Mouse (Mus musculus) activated CD4-positive, CD25-positive, alpha-beta regulatory T cell (primary cell): ENCODE data around the gene Gga1. TPM values are rescaled to one million over a fixed set of nuclear protein-coding genes. Genes with fewer than 3 reads are reported as not detected.

Experiments used
- polyA plus RNA-seq, 2 experiments: library from polyadenylated mRNA; unstranded; fragments of 100-300 nt; shearing (Covaris generic); gene quantifications; one replicate each; pipeline ENCODE4 v1.2.1; 2017

Gga1 gene
- 10 to 100 TPM; 43.5 to 61.3 TPM for polyA plus RNA-seq

DNA sequence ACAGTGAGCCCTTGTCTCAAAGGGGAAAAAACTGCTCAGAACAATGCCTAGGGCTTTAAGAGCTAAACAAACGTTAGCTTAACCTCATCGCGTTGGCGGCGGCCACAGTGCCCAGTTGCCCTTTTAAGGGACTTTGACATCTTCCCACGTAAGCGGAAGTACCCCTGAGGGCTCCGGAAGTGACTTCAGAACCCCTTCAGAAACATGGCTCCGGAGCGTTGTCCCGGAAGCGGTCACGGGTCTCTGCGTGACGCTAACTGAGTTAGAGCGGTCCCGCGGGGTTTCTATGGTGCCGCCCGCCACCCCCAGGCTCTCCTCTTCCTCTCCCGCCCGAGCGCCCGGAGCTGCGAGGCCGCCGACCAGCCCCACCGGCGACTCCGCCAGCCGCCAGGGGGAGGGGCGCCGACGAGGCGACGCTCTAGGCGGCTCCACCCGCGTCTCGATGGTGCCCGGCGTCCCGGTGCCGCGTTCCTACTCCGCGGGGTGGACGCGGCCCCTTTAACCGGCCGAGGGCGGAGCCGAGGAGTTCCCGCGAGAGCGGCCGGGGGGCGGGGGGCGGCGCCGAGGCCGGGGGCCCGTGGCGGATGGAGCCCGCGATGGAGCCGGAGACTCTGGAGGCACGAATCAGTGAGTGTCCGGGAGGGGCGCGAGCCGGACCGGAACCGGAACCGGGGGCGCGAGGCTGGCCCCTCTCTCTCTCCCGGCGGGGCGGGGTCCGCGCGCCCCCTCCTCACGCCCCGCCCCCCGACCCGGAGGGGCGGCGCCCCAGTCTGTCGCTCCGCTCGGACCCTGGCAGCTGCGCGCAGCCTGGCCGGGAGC lies at the start of gene Gga1:
TSS of gene Gga1 (plus strand) at position 200 of the 819 bp plus-strand sequence.

DNA sequence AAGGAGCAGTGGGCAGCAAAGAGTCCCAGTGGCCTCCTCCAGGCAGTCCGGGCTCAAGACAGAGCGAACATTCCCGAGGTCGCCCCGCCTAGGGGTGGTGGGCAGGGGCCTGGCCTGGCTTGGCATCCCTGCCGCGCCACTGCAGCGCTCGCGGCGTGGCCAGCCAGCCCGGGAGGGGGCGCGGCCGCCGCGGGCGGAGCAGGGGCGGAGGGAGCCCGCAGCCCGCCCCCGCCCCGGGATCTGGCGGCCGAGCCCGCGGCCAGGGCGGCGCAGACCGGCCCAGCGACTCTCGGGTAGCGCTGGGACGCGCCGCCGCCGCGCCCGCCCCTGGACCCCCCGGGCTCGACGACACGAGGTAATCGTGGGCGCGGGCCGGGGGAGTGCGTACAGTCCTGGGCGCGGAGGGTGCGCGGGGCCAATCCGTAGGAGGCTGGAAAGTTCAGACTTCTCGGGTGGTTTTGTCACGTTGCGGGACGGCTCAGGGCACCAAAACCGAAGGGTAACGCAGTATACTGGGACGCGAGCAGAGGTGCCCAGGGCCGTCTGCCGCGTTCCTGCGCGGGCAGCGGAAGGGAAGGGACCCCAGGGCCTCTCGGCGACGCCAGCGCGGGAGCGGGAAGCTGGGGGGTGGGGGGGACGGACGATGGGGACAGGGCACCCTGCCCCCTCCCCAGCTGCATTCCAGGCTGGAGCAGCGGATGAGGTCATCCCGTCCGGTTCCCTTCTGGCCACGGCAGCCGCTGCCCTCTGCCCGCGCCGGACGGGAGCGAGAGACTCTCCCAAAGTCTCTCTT lies 34.4 kb upstream of the Gga1 start, which contains the start of gene Cdc42ep1:
TSS of gene Cdc42ep1 (plus strand) at position 254 of the 793 bp plus-strand sequence.

DNA sequence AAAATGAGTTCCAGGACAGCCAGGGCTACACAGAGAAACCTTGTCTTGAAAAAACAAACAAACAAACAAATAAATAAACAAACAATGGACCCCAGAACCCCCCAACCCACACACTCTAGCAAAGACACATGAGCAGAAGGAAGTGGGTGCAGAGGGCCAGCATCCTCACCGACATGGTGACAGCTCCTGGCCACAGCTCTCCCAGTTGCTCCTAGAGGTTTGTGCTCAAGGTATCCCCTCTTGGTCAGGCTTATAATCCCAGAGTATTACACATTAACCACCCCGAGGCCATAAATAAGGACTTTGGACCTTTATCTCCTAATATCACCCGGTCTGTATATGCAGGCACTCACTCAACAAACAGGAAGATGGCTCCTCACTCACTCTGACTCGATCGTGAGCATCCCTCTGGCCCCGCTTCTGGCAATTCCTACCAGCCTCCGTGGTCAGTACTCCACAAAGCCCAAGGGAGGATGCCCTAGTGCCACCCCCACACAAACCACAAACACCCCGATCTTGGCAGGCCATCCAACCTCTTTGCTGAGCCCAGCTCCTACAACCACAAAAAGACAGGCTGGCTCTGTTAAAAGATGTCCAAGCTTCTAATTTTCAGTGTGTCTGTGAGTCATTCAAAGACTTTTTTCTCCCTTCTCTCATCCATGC lies 21.6 kb upstream of the Gga1 start, which contains the start of gene Lgals2:
TSS of gene Lgals2 (minus strand) at position 227 of the 663 bp plus-strand sequence.

DNA sequence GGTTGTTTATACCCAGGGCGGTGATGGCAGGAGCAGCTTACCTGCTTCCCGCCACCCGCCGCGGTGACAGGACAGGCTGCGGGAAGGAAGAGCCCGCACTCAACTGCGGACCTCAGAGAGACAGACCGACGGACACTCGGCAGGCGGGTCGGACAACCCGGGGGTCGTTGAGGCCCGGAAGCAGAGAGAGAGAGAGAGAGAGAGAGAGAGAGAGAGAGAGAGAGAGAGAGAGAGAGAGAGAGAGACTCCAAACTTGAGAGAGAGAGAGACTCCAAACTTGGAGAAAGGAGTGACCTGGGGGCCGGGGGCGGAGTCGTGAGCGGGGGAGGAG lies 22.4 kb downstream of the Gga1 start, which contains the start of gene Gm49510:
TSS of gene Gm49510 (plus strand) at position 259 of the 331 bp plus-strand sequence.

DNA sequence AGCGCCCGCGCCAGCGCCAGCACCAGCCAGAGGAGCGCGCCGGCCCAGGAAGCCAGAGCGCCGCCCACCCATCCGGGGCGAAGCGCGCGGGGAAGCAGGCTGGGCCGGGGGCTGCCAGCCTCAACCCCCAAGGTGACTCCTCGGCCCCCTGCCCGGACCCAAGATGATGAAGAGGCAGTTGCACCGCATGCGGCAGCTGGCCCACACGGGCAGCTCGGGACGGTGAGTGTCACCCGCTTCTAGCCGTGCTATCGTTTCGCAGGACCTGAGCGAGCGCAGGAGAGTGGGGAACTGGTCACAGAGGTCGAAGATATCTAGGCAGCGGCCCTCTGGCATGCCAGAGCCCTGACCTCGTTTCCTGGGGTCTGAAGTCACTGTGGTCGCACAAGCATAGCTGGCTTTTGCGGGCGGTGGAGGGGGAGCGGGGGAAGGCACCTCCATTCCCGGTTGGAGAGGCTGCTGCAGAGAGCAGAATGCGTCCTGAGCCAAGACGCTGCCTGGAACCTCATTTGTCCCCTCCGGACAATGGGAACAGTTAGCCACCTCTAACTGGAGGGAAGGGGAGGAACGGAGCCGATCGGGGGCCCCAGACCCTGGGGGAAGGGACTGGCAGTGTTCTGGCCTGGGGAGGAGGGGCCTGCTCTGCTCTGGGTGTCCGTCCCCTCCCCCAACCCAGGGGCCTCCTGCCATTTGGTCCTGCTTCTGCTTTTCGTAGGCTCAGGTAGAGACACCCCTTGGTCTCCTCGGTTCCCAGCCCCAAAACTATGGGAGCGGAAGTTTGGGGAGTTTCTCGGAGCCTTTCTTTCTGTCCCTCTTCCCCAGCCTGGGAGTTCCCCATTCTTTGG lies 23.0 kb downstream of the Gga1 start, which contains the start of gene Sh3bp1:
TSS of gene Sh3bp1 (plus strand) at position 29 of the 845 bp plus-strand sequence.

DNA sequence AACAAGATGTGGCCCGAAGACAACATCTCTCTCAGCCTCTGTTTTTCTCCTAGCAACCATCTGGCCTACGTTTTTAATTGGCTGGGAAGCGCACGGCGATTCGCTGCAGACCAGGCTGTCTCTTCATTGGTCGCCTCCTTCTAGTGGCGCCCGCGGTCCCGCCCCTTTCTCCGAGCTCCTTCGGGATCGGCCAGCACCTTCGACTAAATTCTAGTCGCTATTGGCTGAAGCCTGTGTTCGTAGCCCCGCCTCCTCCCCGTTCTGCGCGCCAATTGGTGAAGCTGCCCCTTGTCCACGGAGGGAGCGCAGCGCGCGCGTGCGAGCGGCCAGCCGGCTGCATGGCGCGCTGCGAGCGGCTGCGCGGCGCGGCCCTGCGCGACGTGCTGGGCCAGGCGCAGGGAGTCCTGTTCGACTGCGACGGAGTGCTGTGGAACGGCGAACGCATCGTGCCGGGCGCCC lies 36.7 kb downstream of the Gga1 start, which contains the start of gene Pdxp:
TSS of gene Pdxp (plus strand) at position 288 of the 459 bp plus-strand sequence.

DNA sequence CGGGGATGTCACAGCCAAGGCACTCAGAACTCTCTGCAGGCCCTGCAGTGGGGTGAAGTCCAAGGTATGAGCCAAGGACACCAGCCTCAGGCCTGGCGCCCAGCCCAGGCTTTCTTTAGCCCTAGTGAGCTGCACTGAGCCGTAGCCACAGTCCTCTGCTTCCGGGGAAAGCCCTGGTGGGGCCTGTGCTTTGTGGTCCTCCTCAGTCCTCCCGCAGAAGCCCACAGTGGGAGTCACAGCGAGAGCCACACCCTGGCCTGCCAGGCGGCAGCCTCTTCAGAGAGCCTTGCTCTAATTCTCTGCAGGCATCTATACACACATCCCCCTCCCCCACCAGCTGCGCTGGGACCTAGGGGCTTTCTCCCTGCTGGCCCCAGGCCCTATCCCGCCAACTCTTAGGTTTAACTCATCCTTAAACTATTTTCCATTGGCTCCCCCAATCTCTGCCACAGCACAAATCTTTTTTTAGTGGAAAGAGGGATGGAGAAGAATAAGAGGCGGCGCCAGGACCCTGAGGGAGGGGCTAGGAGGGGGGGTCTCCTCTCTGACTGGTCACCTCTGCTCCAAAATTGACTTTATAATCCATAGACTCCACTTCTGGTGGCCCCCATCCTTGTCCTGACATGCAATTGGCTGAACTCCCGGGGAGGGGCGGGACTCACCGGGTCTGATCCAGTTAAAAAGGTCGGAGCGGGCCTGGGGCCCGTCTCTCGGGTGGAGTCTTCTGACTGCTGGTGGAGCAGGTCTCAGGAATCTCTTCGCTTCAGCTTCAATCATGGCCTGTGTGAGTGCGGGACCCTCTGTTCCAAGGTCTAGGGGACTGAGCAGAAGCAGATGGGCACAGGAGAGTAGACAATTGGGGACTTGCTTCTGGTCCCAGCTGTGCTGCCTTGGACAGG lies 49.3 kb downstream of the Gga1 start, which contains the start of gene Lgals1:
TSS of gene Lgals1 (plus strand) at position 705 of the 899 bp plus-strand sequence.

DNA sequence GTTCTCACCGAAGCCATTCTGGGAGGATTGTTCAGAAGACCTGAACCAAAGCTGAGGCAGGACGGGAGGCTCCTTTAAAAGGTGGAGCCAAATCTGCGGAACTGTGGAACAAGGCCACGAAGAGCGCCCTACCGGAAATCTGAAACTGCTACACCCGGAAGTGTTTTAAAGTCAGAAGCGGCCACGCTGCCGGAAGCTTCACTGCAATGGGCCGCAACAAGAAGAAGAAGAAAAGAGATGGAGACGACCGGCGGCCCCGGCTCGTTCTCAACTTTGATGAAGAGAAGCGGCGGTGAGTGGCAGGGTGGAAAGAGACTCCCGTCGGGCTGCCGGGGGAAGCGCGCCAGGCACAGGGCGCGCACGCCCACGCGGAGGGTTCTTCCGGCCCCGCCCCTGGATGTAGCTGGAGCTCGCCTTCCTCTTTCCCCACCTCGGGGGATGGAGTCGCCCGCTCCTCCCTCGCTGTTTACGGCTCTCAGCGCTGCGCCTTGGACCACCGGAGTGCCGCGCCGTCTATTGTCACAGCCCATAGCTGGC lies 57.9 kb downstream of the Gga1 start, which contains the start of gene Nol12:
TSS of gene Nol12 (plus strand) at position 150 of the 537 bp plus-strand sequence.

Other genes starting within 250 kb of the Gga1 start
- gene Elfn2, start 158.4 kb upstream of the Gga1 start, polyA plus RNA-seq = under 1 TPM in 1 of 2 experiments, not detected in 1; 0.02 TPM
- gene Mfng, start 103.7 kb upstream of the Gga1 start, polyA plus RNA-seq = 100 to 1,000 TPM in 1 of 2 experiments, 10 to 100 TPM in 1; 74.5 to 116 TPM
- under 1 TPM in 1 of 2 experiments, not detected in 1; 0.19 TPM for gene Card10, start 74.1 kb upstream of the Gga1 start, polyA plus RNA-seq
- under 1 TPM; 0.14 to 0.18 TPM for gene Cdc42ep1, start 34.6 kb upstream of the Gga1 start, polyA plus RNA-seq
- not detected for gene Lgals2, start 21.7 kb upstream of the Gga1 start, polyA plus RNA-seq
- gene Gm49510, start 22.5 kb downstream of the Gga1 start, polyA plus RNA-seq = under 1 TPM; 0.68 to 0.75 TPM
- gene Sh3bp1, start 22.6 kb downstream of the Gga1 start, polyA plus RNA-seq = 100 to 1,000 TPM; 165 to 207 TPM
- gene Pdxp, start 36.7 kb downstream of the Gga1 start, polyA plus RNA-seq = 10 to 100 TPM; 16.6 to 18.3 TPM
- gene Lgals1, start 49.5 kb downstream of the Gga1 start, polyA plus RNA-seq = 1,000 to 10,000 TPM in 1 of 2 experiments, 100 to 1,000 TPM in 1; 544 to 1,308 TPM
- 10 to 100 TPM; 49.9 to 50.4 TPM for gene Nol12, start 57.7 kb downstream of the Gga1 start, polyA plus RNA-seq
- gene Triobp, start 70.5 kb downstream of the Gga1 start, polyA plus RNA-seq = 10 to 100 TPM; 54.7 to 95.1 TPM
- 100 to 1,000 TPM; 106 to 152 TPM for gene H1f0, start 151.3 kb downstream of the Gga1 start, polyA plus RNA-seq
- gene Galr3, start 164.7 kb downstream of the Gga1 start, polyA plus RNA-seq = under 1 TPM; 0.42 to 0.47 TPM
- gene Ankrd54, start 185.7 kb downstream of the Gga1 start, polyA plus RNA-seq = 10 to 100 TPM; 48.6 to 53.3 TPM
- gene Eif3l, start 198.0 kb downstream of the Gga1 start, polyA plus RNA-seq = 100 to 1,000 TPM; 160 to 185 TPM
- gene Micall1, start 231.7 kb downstream of the Gga1 start, polyA plus RNA-seq = 10 to 100 TPM; 26.9 to 36.0 TPM